Mouse (Mus musculus) skeletal muscle tissue, postnatal 0 days (tissue): Measurements from ENCODE around the gene B3gat3. TPM values are rescaled to one million over a fixed set of nuclear protein-coding genes. Genes with fewer than 3 reads are reported as not detected.

ENCODE experiments used
- microRNA-seq, 2 experiments: library from miRNA; unstranded; fragments of <30 nt; microRNA quantifications; one replicate each; pipeline ENCODE4; 2016
- polyA plus RNA-seq: library from polyadenylated mRNA; unstranded; fragments of >200 nt; fragmentation: Nextera tagmentation; extraction: Ambion mirVana; gene quantifications from 2 replicates; pipeline ENCODE4 v1.2.1, GENCODE M21; 2015

Gene B3gat3
- polyA plus RNA-seq, 1 experiment from 2014 or later, result 29.5 TPM

Small RNA genes lying within 50 kb of the gene (microRNA-seq; reads per million reads assigned to microRNA genes)
- 0 to 0.21 reads per million in 2 experiments for gene Mir5136

Other genes with a start within 250 kb of the B3gat3 start
- 43.4 and 65.1 TPM in 2 replicates for gene Slc3a2, start 197.0 kb upstream of the B3gat3 start, polyA plus RNA-seq
- 39.3 and 41.2 TPM in 2 replicates for gene Wdr74, start 184.5 kb upstream of the B3gat3 start, polyA plus RNA-seq
- gene 1700092M07Rik, start 179.7 kb upstream of the B3gat3 start, polyA plus RNA-seq, result 0.66 TPM in 1 of 2 replicates, not detected in the other
- 66.0 and 69.0 TPM in 2 replicates for gene Stx5a, start 179.0 kb upstream of the B3gat3 start, polyA plus RNA-seq
- 54.0 and 56.1 TPM in 2 replicates for gene Nxf1, start 163.3 kb upstream of the B3gat3 start, polyA plus RNA-seq
- 154 and 161 TPM in 2 replicates for gene Tmem223, start 149.4 kb upstream of the B3gat3 start, polyA plus RNA-seq
- gene Tmem179b, start 145.9 kb upstream of the B3gat3 start, polyA plus RNA-seq, result 45.0 and 52.0 TPM in 2 replicates
- 13.8 and 14.2 TPM in 2 replicates for gene Taf6l, start 134.0 kb upstream of the B3gat3 start, polyA plus RNA-seq
- 106 and 107 TPM in 2 replicates for gene Polr2g, start 121.8 kb upstream of the B3gat3 start, polyA plus RNA-seq
- gene Zbtb3, start 117.8 kb upstream of the B3gat3 start, polyA plus RNA-seq, result 1.4 and 1.6 TPM in 2 replicates
- gene Ttc9c, start 101.0 kb upstream of the B3gat3 start, polyA plus RNA-seq, result 18.6 and 18.7 TPM in 2 replicates
- gene Hnrnpul2, start 100.4 kb upstream of the B3gat3 start, polyA plus RNA-seq, result 2.9 and 3.4 TPM in 2 replicates
- gene AC129217.1, start 90.6 kb upstream of the B3gat3 start, polyA plus RNA-seq, result not detected in 2 replicates
- 25.2 and 79.5 TPM in 2 replicates for gene Bscl2, start 82.9 kb upstream of the B3gat3 start, polyA plus RNA-seq
- gene Gng3, start 81.2 kb upstream of the B3gat3 start, polyA plus RNA-seq, result 0.43 and 0.46 TPM in 2 replicates
- 8.7 and 11.7 TPM in 2 replicates for gene Lrrn4cl, start 69.6 kb upstream of the B3gat3 start, polyA plus RNA-seq
- gene Ubxn1, start 48.9 kb upstream of the B3gat3 start, polyA plus RNA-seq, result 164 and 180 TPM in 2 replicates
- 91.7 and 93.1 TPM in 2 replicates for gene Uqcc3, start 39.5 kb upstream of the B3gat3 start, polyA plus RNA-seq
- 28.4 and 33.6 TPM in 2 replicates for gene Lbhd1, start 36.6 kb upstream of the B3gat3 start, polyA plus RNA-seq
- gene Gm49403, start 36.4 kb upstream of the B3gat3 start, polyA plus RNA-seq, result not detected in 2 replicates
- 34.6 and 42.1 TPM in 2 replicates for gene 1810009A15Rik, start 31.5 kb upstream of the B3gat3 start, polyA plus RNA-seq
- gene Gm49416, start 31.4 kb upstream of the B3gat3 start, polyA plus RNA-seq, result not detected in 2 replicates
- gene Ints5, start 27.4 kb upstream of the B3gat3 start, polyA plus RNA-seq, result 14.6 and 15.7 TPM in 2 replicates
- 23.3 and 26.7 TPM in 2 replicates for gene Ganab, start 22.3 kb upstream of the B3gat3 start, polyA plus RNA-seq
- 3.1 and 3.5 TPM in 2 replicates for gene Rom1, start 9.0 kb downstream of the B3gat3 start, polyA plus RNA-seq
- 12.5 and 14.2 TPM in 2 replicates for gene Eml3, start 9.2 kb downstream of the B3gat3 start, polyA plus RNA-seq
- gene Mta2, start 21.5 kb downstream of the B3gat3 start, polyA plus RNA-seq, result 51.8 and 59.1 TPM in 2 replicates
- 13.4 and 14.3 TPM in 2 replicates for gene Tut1, start 33.5 kb downstream of the B3gat3 start, polyA plus RNA-seq
- 377 and 401 TPM in 2 replicates for gene Eef1g, start 46.7 kb downstream of the B3gat3 start, polyA plus RNA-seq
- 65.9 and 67.3 TPM in 2 replicates for gene Ahnak, start 68.9 kb downstream of the B3gat3 start, polyA plus RNA-seq
- gene Scgb1a1, start 167.6 kb downstream of the B3gat3 start, polyA plus RNA-seq, result 1.4 and 2.8 TPM in 2 replicates
- gene Asrgl1, start 215.3 kb downstream of the B3gat3 start, polyA plus RNA-seq, result 10.7 and 14.1 TPM in 2 replicates